Mouse (Mus musculus): Measurements from ENCODE around the gene Trim80.

DNA sequence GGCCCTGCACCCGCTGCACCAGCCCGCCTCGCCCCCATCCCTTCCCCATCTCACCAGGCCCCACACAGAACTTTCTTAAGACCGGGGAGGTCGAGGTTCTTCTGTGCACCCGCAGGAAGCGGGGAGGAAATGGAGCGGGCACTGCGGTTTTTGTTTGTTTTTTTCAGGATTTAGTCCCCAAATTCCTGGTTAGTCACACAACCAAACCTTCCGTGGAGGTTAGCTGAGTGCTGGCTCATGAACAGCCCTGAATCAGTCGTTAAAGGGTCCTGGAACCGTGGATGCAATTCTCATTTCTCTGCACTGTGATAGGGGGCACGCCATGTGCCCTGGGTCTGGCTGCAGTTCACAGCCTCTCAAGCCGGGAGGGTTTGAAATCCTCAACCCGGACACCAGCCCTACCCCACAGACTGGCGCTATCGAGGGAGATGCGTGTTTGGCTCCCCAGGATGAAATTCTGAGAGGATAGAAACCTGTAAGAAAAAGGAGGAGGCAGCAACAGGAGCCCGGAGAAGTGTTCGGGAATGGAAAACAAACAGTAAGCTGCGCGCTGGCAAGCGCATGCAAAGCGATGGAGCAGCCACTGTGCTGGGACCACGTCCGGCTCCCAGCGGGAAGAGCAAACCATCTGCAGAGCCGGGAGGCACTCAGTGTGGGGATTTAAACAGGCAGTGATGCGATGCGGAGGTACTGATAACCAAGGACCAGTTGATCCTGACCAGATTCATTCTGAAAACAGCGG is 4.6 kb upstream of the Trim80 start:
- TF ChIP-seq POLR2A (IDR thresholded peaks at IDR 0.05; ENCODE audit: insufficient read length, low read depth) (no peak), MAX (IDR thresholded peaks at IDR 0.05; ENCODE audit: low read depth) (no peak), E2F4 (IDR thresholded peaks at IDR 0.05; ENCODE audit: insufficient read depth) (no peak)
